Mouse (Mus musculus): ENCODE measurements around the gene Cct5. TPM values are rescaled to one million over a fixed set of nuclear protein-coding genes. Genes with fewer than 3 reads are reported as not detected.

Cct5 gene
- total RNA-seq, 1 experiment = 695 TPM

- TF ChIP-seq ZNF384 (IDR thresholded peaks at IDR 0.05; ENCODE audit: low read depth, low read length) = no peak
- no peak for TF ChIP-seq HCFC1 (IDR thresholded peaks at IDR 0.05; ENCODE audit: borderline replicate concordance, insufficient read depth, low read length)
- TF ChIP-seq ZC3H11A (IDR thresholded peaks at IDR 0.05; ENCODE audit: borderline replicate concordance, low read depth, low read length) = no peak
- TF ChIP-seq MAFK (IDR thresholded peaks at IDR 0.05; ENCODE audit: insufficient read depth, low read depth, low read length) = no peak
- no peak for TF ChIP-seq CHD2 (IDR thresholded peaks at IDR 0.05; ENCODE audit: low read depth, low read length)
- no peak overlapping the region for H3K4me3 ChIP-seq (ENCODE audit: insufficient read depth in 1 of 2, low read depth in 1 of 2, low read length in 2 of 2, poor library complexity in 1 of 2, severe bottlenecking in 1 of 2)
- no peaks in the 10 kb centered on the region for H3K9me3 ChIP-seq (ENCODE audit: control insufficient read depth, insufficient read depth, low read depth, low read length)
- H3K27ac ChIP-seq (ENCODE audit: insufficient read depth, low read depth, low read length, poor library complexity, severe bottlenecking) = no peak overlapping the region
- no peak for DNase-seq (ENCODE audit: low read depth, low spot score)
- in situ Hi-C loops (cut with MboI; ENCODE audit: low sequenced_read_pairs in 2 of 2, unreplicated experiment in 2 of 2) = no loop called here
- H3K4me1 ChIP-seq (ENCODE audit: control insufficient read depth in 2 of 2, insufficient read depth in 2 of 2, low read length in 2 of 2, poor library complexity in 1 of 2) = peaks cover 5 to 7% of the 10 kb centered on the region in 2 experiments; a peak in 2 of 4 replicates
- H3K9ac ChIP-seq (ENCODE audit: insufficient read depth, low read depth, low read length, poor library complexity, severe bottlenecking) = no peak overlapping the region
- no peaks in the 10 kb centered on the region for H3K36me3 ChIP-seq (ENCODE audit: control insufficient read depth, insufficient read depth, low read length, poor library complexity, severe bottlenecking)
These were observed 35.8 kb downstream of the Cct5 start for GRCm38 (mm10) chr15:31565786-31566185.

DNA sequence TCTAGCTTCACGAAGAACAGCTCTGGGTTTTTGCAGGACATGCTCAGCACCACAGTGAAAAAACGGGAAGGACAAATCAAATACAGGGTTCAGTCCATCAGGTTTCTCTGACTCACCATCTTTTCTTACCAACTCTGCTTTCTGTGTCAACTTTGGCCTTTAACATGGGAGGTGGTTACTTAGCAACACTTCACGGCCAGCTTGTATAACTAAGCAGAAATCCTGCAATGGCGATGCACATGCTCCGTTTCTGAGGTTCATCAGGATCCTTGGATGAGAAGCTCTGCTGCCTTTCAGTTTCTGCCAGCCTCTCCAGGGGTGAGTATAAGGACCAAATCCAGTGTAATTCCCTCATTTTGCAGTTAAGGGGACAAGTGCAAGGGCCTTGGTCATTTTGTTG is 36.4 kb downstream of the Cct5 start, which contains the start of gene Cmbl:
TSS of gene Cmbl (plus strand) at position 206 of the 400 bp plus-strand sequence.
- DNase-seq (ENCODE audit: low read depth, low spot score) = no peak
- Histone ChIP-seq H3K27ac (ENCODE audit: insufficient read depth, low read depth, low read length, poor library complexity, severe bottlenecking) (no peak within 1 kb of the TSS), H3K9ac (ENCODE audit: insufficient read depth, low read depth, low read length, poor library complexity, severe bottlenecking) (no peak within 1 kb of the TSS), H3K4me1 (ENCODE audit: control insufficient read depth in 2 of 2, insufficient read depth in 2 of 2, low read length in 2 of 2, poor library complexity in 1 of 2) (peaks cover 5 to 7% of the 10 kb centered on the region in 2 experiments; a peak in 2 of 4 replicates), H3K36me3 (ENCODE audit: control insufficient read depth, insufficient read depth, low read length, poor library complexity, severe bottlenecking) (no peaks in the 10 kb centered on the region), H3K4me3 (ENCODE audit: insufficient read depth in 1 of 2, low read depth in 1 of 2, low read length in 2 of 2, poor library complexity in 1 of 2, severe bottlenecking in 1 of 2) (no peak within 1 kb of the TSS), H3K9me3 (ENCODE audit: control insufficient read depth, insufficient read depth, low read depth, low read length) (no peaks in the 10 kb centered on the region)
- in situ Hi-C loops (cut with MboI; ENCODE audit: low sequenced_read_pairs in 2 of 2, unreplicated experiment in 2 of 2) = no loop called here
- no peak for TF ChIP-seq ZNF384 (IDR thresholded peaks at IDR 0.05; ENCODE audit: low read depth, low read length)
- TF ChIP-seq CHD2 (IDR thresholded peaks at IDR 0.05; ENCODE audit: low read depth, low read length) = no peak
- no peak for TF ChIP-seq MAFK (IDR thresholded peaks at IDR 0.05; ENCODE audit: insufficient read depth, low read depth, low read length)
- TF ChIP-seq HCFC1 (IDR thresholded peaks at IDR 0.05; ENCODE audit: borderline replicate concordance, insufficient read depth, low read length) = no peak
- TF ChIP-seq ZC3H11A (IDR thresholded peaks at IDR 0.05; ENCODE audit: borderline replicate concordance, low read depth, low read length) = no peak

DNA sequence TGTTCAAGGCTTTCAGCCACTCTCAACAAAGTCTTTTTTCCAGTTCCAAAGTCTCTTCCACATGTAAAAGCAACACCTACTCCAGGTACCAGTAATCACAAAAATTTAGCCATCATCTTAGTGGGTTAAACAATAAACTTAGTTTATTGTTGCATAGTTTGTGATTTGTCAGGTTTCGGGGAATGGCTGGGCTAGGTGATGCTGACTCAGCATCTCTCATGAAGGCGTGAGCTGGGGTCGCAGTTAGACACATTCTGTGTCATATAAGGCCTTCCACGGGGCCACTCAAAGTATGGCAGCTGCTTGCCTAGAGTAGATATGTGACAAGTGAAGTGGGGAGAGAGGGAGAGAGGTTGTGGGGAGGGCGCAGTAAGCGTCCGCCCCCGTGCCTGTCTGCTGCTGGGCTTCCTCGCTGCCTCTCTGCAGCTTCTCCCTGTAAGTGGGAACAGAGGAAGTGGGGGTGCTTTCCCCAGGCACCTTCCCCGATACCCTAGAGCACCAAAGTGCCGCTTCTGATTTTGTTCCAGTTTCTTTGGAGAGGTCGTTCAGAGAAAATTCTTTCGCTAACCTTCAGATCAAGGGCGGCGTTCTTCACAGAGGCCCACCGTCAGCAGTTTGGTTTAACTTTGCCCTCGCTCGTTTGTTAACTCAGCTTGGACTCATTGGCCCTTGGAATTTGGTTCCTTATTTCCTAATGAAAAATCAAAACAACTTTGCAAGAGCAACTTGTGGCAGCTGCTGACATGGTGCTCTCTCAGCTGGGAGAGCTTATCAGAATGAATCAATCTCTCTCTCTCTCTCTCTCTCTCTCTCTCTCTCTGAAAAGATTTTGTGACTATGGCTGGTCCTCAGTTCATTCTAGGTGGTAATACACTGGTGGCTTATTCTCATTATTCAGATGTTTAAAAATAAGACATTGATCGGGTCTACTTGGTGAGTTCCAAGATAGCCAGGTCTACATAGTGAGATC is 37.7 kb downstream of the Cct5 start:
- TF ChIP-seq MAFK (IDR thresholded peaks at IDR 0.05; ENCODE audit: insufficient read depth, low read depth, low read length) (peak; percentile 94), ZC3H11A (IDR thresholded peaks at IDR 0.05; ENCODE audit: borderline replicate concordance, low read depth, low read length) (no peak)
- Histone ChIP-seq H3K9ac (ENCODE audit: insufficient read depth, low read depth, low read length, poor library complexity, severe bottlenecking) (no peak overlapping the region; the same call in 1 of the 2 replicates), H3K9me3 (ENCODE audit: control insufficient read depth, insufficient read depth, low read depth, low read length) (no peaks in the 10 kb centered on the region), H3K27ac (ENCODE audit: insufficient read depth, low read depth, low read length, poor library complexity, severe bottlenecking) (no peak overlapping the region), H3K4me1 (ENCODE audit: control insufficient read depth in 2 of 2, insufficient read depth in 2 of 2, low read length in 2 of 2, poor library complexity in 1 of 2) (peaks cover 4 to 7% of the 10 kb centered on the region in 2 experiments; a peak in 2 of 4 replicates), H3K4me3 (ENCODE audit: insufficient read depth in 1 of 2, low read depth in 1 of 2, low read length in 2 of 2, poor library complexity in 1 of 2, severe bottlenecking in 1 of 2) (peak overlapping the region in 1 of 2 experiments; percentile 39; a peak in 1 of 4 replicates), H3K36me3 (ENCODE audit: control insufficient read depth, insufficient read depth, low read length, poor library complexity, severe bottlenecking) (no peaks in the 10 kb centered on the region)
- in situ Hi-C loops (cut with MboI; ENCODE audit: low sequenced_read_pairs in 2 of 2, unreplicated experiment in 2 of 2) = no loop called here
- no peak for DNase-seq (ENCODE audit: low read depth, low spot score)

DNA sequence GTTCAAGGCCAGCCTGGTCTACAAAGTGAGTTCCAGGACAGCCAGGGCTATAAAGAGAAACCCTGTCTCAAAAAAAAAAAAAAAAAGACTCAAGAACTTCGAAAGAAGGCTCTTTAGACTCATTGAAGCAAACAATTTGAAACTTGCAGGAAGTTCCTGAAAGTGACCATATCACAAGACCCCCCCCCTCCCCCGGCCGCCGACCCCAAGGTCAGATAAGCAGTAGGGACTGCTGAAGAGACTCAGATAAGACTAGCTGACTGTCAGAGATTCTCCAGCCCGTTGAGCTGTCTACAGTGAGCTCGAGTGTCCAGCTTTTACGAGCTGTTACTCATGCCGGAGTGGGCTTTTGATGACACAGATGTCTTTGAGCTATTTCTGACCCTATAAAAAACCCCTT is 38.8 kb downstream of the Cct5 start:
- H3K9me3 ChIP-seq (ENCODE audit: control insufficient read depth, insufficient read depth, low read depth, low read length) = no peaks in the 10 kb centered on the region
- peaks cover 4 to 5% of the 10 kb centered on the region in 2 experiments; a peak in 2 of 4 replicates for H3K4me1 ChIP-seq (ENCODE audit: control insufficient read depth in 2 of 2, insufficient read depth in 2 of 2, low read length in 2 of 2, poor library complexity in 1 of 2)
- no peaks in the 10 kb centered on the region for H3K36me3 ChIP-seq (ENCODE audit: control insufficient read depth, insufficient read depth, low read length, poor library complexity, severe bottlenecking)
- in situ Hi-C loops (cut with MboI; ENCODE audit: low sequenced_read_pairs in 2 of 2, unreplicated experiment in 2 of 2) = no loop called here
- DNase-seq (ENCODE audit: low read depth, low spot score) = no peak
- H3K9ac ChIP-seq (ENCODE audit: insufficient read depth, low read depth, low read length, poor library complexity, severe bottlenecking) = no peak overlapping the region
- no peak overlapping the region for H3K27ac ChIP-seq (ENCODE audit: insufficient read depth, low read depth, low read length, poor library complexity, severe bottlenecking)
- H3K4me3 ChIP-seq (ENCODE audit: insufficient read depth in 1 of 2, low read depth in 1 of 2, low read length in 2 of 2, poor library complexity in 1 of 2, severe bottlenecking in 1 of 2) = no peak overlapping the region
- TF ChIP-seq MAFK (IDR thresholded peaks at IDR 0.05; ENCODE audit: insufficient read depth, low read depth, low read length) = no peak
- TF ChIP-seq ZNF384 (IDR thresholded peaks at IDR 0.05; ENCODE audit: low read depth, low read length) = no peak
- TF ChIP-seq CHD2 (IDR thresholded peaks at IDR 0.05; ENCODE audit: low read depth, low read length) = no peak
- no peak for TF ChIP-seq ZC3H11A (IDR thresholded peaks at IDR 0.05; ENCODE audit: borderline replicate concordance, low read depth, low read length)
- TF ChIP-seq HCFC1 (IDR thresholded peaks at IDR 0.05; ENCODE audit: borderline replicate concordance, insufficient read depth, low read length) = no peak

Measured in ES-E14 (cell line).